Mouse (Mus musculus) monocyte, adult 59 days (primary cell): ENCODE results near the gene Sox30. TPM values are rescaled to one million over a fixed set of nuclear protein-coding genes. Genes with fewer than 3 reads are reported as not detected.

Experiments
- total RNA-seq, 2 experiments: library from RNA; stranded (reverse); gene quantifications; one replicate each; pipeline ENCODE4 v1.2.4; 2023

The Sox30 gene
- total RNA-seq: not detected

DNA sequence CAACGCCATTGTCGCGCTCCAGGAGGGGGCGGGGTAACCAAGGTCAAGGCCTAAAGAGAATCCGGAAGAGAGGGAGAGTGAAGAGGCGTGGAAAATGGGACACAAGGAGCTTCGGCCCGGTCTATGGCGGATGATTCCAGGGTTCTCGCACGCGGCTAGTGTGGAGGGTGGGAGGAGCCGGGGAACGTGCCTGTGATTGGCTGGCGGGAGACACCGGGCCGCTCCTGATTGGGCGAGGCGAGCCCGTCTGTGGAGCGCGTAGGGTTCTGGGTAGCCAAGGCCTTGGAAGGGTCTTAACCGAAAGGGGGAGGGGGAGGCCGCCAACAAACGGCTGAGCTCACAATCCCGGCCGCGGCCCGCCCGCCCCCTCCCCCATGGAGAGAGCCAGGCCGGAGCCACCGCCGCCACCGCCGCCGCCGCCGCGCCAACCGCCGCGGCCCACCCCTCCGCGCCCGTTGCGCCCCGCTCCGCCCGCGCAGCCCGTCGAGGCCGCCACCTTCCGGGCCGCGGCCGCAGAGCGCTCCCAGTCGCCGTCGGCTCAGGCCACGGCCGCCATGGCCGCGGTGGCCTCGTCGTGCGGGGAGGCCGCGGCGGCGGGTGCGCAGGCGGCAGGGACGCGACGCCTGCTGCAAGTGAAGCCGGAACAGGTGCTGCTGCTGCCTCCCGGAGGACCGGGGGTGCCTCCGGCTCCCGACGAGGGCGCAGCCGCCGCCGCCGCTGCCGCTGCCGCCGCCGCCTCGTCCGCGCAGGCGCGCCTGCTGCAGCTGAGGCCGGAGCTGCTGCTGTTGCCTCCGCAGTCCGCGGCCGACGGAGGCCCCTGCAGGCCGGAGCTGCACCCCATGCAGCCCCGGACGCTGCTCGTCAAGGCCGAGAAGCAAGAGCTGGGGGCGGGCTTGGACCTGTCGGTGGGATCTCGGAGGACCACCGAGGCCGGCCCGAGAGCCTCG, at the start of gene Sox30:
Sox30 (plus strand) TSS at position 365 of the 947 bp plus-strand sequence.

DNA sequence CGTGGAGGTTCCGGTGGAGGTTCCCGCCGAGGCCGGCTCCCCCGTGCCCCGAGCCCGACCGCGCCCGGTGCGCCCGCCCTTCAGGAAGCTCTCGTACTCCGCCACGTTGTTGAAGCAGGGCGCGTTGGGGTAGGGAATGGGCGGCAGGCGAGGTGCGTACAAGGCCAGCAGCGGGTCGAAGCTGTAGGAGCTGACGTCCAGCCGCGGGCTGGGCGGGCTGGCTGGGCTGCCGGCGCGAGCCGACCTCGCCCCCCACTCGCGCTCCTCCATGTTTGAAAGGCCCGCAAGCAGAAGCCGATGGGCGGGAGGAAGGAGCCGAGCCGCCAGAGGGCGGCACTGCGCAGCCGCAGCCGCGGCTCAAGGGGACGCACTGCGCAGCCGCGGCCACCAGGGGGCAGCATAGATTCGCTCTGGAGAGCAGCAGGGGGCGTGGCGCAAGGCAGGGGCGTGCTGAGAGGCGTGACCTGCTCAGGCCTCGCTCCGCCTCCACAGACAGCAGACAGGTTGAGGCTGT, 35.4 kb upstream of the Sox30 start, which contains the start of gene Lsm11:
Lsm11 (minus strand) TSS at position 293 of the 514 bp plus-strand sequence.

DNA sequence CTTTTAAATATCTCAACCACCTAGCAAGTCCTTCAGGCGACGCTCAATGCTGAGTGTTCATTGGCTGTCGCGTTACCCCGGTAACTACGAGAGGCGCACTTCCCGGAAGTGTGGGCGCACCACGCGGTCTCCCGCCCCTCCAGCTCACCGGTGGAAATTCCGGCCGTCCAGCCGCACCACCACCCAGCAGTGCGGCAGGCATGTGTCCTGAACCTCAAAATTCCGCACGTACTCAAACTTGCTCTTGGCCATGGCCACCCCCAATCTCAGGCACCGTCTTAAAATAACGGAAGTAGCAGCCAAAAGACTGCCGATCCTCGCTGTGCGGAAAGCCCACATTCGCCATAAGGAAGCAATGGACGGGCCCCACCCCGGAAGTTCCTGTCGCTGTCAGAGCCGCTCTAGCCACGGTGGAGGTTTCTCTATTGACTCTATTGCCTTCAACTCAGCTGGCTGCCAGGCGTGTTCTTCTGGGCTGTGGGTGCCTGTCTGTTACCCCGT, 24.9 kb upstream of the Sox30 start, which contains the start of gene Thg1l:
Thg1l (minus strand) TSS at position 368 of the 501 bp plus-strand sequence.

DNA sequence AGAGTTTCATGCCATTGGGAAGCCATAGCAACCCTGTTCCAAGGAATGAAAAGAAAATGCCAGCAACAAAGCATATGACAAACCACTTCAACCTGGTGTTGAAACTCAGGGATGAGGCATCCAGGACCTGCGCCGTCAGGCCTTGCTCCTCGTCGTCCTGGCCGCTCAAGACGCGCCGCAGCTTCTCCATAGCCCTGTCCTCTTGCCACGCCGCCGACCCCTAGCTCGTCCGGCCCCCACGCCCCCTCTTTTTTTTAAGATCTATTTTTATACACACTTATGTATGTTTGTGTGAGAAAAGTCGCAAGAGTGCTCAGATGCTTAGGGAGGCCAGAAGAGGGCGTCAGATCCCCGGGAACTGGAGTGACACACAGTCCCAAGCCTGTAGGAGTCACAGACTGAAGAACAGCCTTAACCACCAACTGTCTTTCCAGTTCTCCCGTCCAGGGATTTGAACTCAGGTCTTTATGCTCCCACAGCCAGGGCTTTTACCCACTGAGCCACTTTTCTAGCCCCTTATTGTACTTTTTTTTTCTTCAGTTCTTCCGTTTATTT, 72.1 kb downstream of the Sox30 start, which contains the start of gene Gm12166:
Gm12166 (minus strand) TSS at position 217 of the 555 bp plus-strand sequence.

DNA sequence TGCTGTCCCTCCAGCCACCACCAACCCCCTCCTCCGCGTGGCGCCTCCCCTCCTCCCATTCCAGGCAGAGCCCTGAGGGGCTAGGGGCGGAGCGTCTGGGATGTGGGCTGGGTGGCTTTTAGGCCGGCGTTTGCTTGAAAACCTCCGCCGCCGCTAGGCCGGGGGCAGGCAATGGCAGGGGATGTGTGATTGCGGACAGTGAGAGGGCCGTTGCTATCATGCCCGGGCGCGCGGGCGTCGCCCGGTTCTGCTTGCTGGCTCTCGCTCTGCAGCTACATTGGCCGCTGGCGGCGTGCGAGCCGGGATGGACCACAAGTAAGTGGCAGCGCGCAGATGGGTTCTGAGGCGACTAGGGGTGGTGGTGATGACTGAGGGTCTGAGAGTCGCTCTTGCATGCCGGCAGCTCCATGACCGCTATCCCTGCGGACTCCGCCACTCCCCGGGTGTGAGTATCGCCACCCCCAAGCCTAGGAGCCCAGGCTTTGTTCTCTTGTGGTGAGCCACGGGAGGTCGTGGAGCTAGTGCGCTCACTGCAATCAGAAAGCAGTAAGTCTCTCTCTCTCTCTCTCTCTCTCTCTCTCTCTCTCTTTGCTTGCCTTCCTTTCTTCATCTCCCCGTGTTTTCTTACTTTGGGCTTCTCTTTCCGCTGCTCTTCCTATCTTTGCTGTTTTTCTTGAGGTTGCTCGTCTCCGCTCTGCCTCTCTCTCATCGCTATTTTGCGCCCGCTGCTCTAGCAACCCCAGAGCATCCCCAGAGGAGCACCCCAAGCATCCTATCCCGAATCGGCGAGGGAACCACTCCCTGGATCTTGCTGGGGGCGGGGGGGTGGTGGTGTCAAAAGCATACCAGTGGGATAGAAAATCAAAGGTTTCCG, 76.0 kb downstream of the Sox30 start, which contains the start of gene Adam19:
Adam19 (plus strand) TSS at position 97 of the 874 bp plus-strand sequence.

Other genes with a start within 250 kb of the Sox30 start
- 100 to 1,000 TPM; 131 to 132 TPM for gene Clint1, start 128.3 kb upstream of the Sox30 start, total RNA-seq
- gene Lsm11, start 35.4 kb upstream of the Sox30 start, total RNA-seq: 1 to 10 TPM; 3.7 to 5.3 TPM
- 1 to 10 TPM; 7.5 to 7.8 TPM for gene Thg1l, start 24.8 kb upstream of the Sox30 start, total RNA-seq
- 1 to 10 TPM; 2.1 to 4.0 TPM for gene Gm12166, start 72.0 kb downstream of the Sox30 start, total RNA-seq
- gene Adam19, start 75.7 kb downstream of the Sox30 start, total RNA-seq: 10 to 100 TPM; 25.1 to 25.6 TPM
- not detected for gene Nipal4, start 186.2 kb downstream of the Sox30 start, total RNA-seq